Comparison of ENCODE assay signal across 20 mouse cellular contexts in the genomic region with DNA sequence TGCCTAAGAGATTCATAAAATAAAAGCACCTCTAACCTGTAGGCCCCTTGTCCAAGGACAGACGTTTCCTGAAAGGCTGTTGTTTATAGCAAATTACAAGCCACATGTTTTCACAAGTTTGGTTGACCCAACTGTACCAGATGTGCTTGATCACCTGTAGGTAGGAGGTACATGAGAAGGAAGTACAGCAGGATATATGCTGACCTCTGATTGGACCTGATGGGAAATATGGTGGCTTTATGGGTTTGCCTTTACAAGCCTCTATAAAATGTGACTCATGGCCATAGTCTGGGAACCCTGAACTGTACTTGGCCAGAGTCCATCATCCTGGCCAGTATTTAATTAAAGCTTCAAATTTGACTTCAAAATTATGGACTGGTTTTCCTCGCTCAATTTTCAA. TPM values are rescaled to one million over a fixed set of nuclear protein-coding genes. Genes with fewer than 3 reads are reported as not detected.
DNase-seq lines count a peak whose midpoint lies in the region; ATAC-seq and TF ChIP-seq lines count a peak whose summit lies in the region.
"Had no signal": no experiment of that assay in that cellular context is flagged by ENCODE, and none has a peak within 500 bp of the region (broad histone marks: within the 10 kb centered on the region; RNA-seq: fewer than 3 reads in every experiment).

No protein-coding gene starts in this region.

- no peak overlapping the region for H3K27ac ChIP-seq in kidney, embryonic 15.5 days
- H3K27ac ChIP-seq in intestine, embryonic 16.5 days (ENCODE audit: low read length), result no peak overlapping the region
- H3K27ac ChIP-seq in limb, embryonic 14.5 days (replicated peaks; ENCODE audit: low read depth, low read length), result no peak overlapping the region
- H3K27ac ChIP-seq: embryonic facial prominence, embryonic 12.5 days; heart, adult 2 months; heart, embryonic 15.5 days; hindbrain, embryonic 10.5 days; hindbrain, embryonic 14.5 days had no signal

- ATAC-seq in kidney, embryonic 15.5 days (replicated peaks; ENCODE audit: low FRiP score), result 0 out of 2 replicates have a peak, but pooled peaks have one; percentile 52
- peak; percentile 50; the same call in 1 of the 2 replicates for ATAC-seq in intestine, embryonic 16.5 days
- ATAC-seq in limb, embryonic 14.5 days (ENCODE audit: low FRiP score, low read depth), result peak; percentile 34; the same call in 1 of the 2 replicates
- ATAC-seq: forebrain, embryonic 16.5 days had no signal

- no peak for DNase-seq in kidney, postnatal 4 days
- peak; percentile 20 for DNase-seq in 416B (ENCODE audit: low read depth)
- DNase-seq in limb, embryonic 14.5 days (ENCODE audit: low spot score), result no peak
- DNase-seq in right cerebral cortex, postnatal 36 days (ENCODE audit: low spot score in 2 of 2), result no peak
- DNase-seq: adrenal gland, adult 2 months; adrenal gland, postnatal 25 days; cerebellum, adult 2 months; cerebellum, postnatal 10 days; gastrocnemius, postnatal 10 days; heart, adult 2 months had no signal

- no peaks in the 10 kb centered on the region for H3K9me3 ChIP-seq in kidney, embryonic 15.5 days (replicated peaks)
- no peaks in the 10 kb centered on the region for H3K9me3 ChIP-seq in intestine, embryonic 16.5 days (ENCODE audit: control insufficient read depth, low read length)
- H3K9me3 ChIP-seq in limb, embryonic 14.5 days (ENCODE audit: control insufficient read depth, low read length), result no peaks in the 10 kb centered on the region
- H3K9me3 ChIP-seq: embryonic facial prominence, embryonic 12.5 days; heart, embryonic 15.5 days; hindbrain, embryonic 10.5 days had no signal

- no peak overlapping the region for H3K9ac ChIP-seq in kidney, embryonic 15.5 days
- H3K9ac ChIP-seq in intestine, embryonic 16.5 days (ENCODE audit: low read depth, low read length), result no peak overlapping the region
- H3K9ac ChIP-seq in limb, embryonic 14.5 days (ENCODE audit: low read depth, low read length, severe bottlenecking), result no peak overlapping the region
- H3K9ac ChIP-seq: embryonic facial prominence, embryonic 12.5 days; heart, embryonic 15.5 days; hindbrain, embryonic 14.5 days had no signal

- no peak for TF ChIP-seq POLR2A in limb, embryonic 14.5 days (IDR thresholded peaks at IDR 0.05; ENCODE audit: borderline replicate concordance, extremely low read depth, insufficient read depth, insufficient read length)

- no peaks in the 10 kb centered on the region for H3K27me3 ChIP-seq in kidney, embryonic 15.5 days
- H3K27me3 ChIP-seq in intestine, embryonic 16.5 days (replicated peaks; ENCODE audit: control insufficient read depth, insufficient read depth, low read length), result no peaks in the 10 kb centered on the region
- no peaks in the 10 kb centered on the region for H3K27me3 ChIP-seq in limb, embryonic 14.5 days (ENCODE audit: control insufficient read depth, insufficient read depth, low read length)
- H3K27me3 ChIP-seq: embryonic facial prominence, embryonic 12.5 days; heart, embryonic 15.5 days had no signal

- H3K4me2 ChIP-seq in kidney, embryonic 15.5 days, result no peak overlapping the region
- H3K4me2 ChIP-seq in intestine, embryonic 16.5 days (ENCODE audit: low read depth, low read length), result no peak overlapping the region
- H3K4me2 ChIP-seq in limb, embryonic 14.5 days (replicated peaks; ENCODE audit: low read depth, low read length, severe bottlenecking), result no peak overlapping the region
- H3K4me2 ChIP-seq: embryonic facial prominence, embryonic 12.5 days; heart, embryonic 11.5 days; heart, embryonic 15.5 days; hindbrain, embryonic 14.5 days had no signal

- no peaks in the 10 kb centered on the region for H3K4me1 ChIP-seq in kidney, embryonic 15.5 days
- H3K4me1 ChIP-seq in intestine, embryonic 16.5 days (ENCODE audit: control insufficient read depth, insufficient read depth, low read length), result no peaks in the 10 kb centered on the region
- H3K4me1 ChIP-seq in limb, embryonic 14.5 days (ENCODE audit: control insufficient read depth, insufficient read depth, low read length), result 0 out of 2 replicates have a peak, but pooled peaks cover 4% of the 10 kb centered on the region
- H3K4me1 ChIP-seq: embryonic facial prominence, embryonic 12.5 days; heart, embryonic 15.5 days; hindbrain, embryonic 10.5 days had no signal

- WGBS in kidney, embryonic 15.5 days, result 43% methylated on average over 2 of the region's 2 CpGs
- 67% methylated on average over 2 of the region's 2 CpGs for WGBS in intestine, embryonic 16.5 days
- WGBS in limb, embryonic 14.5 days, result 22% methylated on average over 2 of the region's 2 CpGs

- no peak overlapping the region for H3K4me3 ChIP-seq in kidney, embryonic 15.5 days (replicated peaks)
- no peak overlapping the region for H3K4me3 ChIP-seq in intestine, embryonic 16.5 days (ENCODE audit: low read length)
- no peak overlapping the region for H3K4me3 ChIP-seq in limb, embryonic 14.5 days (replicated peaks; ENCODE audit: low read length)
- H3K4me3 ChIP-seq: embryonic facial prominence, embryonic 12.5 days; heart, adult 2 months; heart, embryonic 15.5 days; hindbrain, embryonic 10.5 days had no signal

- H3K36me3 ChIP-seq in kidney, embryonic 15.5 days, result no peaks in the 10 kb centered on the region
- no peaks in the 10 kb centered on the region for H3K36me3 ChIP-seq in intestine, embryonic 16.5 days (ENCODE audit: control insufficient read depth, insufficient read depth, low read length)
- H3K36me3 ChIP-seq in limb, embryonic 14.5 days (ENCODE audit: control insufficient read depth, insufficient read depth, low read length), result no peaks in the 10 kb centered on the region
- H3K36me3 ChIP-seq: embryonic facial prominence, embryonic 12.5 days; heart, embryonic 15.5 days; hindbrain, embryonic 10.5 days had no signal

RNA-seq across cellular contexts. Expression of a gene that starts 22.7 kb away (rescaled TPM):
- polyA plus RNA-seq in kidney, embryonic 15.5 days (2015; fragmentation: Nextera tagmentation; extraction: Ambion mirVana), result 0.05 TPM in 1 of 2 replicates, not detected in the other
- polyA plus RNA-seq in intestine, embryonic 16.5 days (2015; fragmentation: Nextera tagmentation; extraction: Ambion mirVana), result not detected in 2 replicates
- 0.03 TPM in 1 of 2 replicates, not detected in the other for polyA plus RNA-seq in limb, embryonic 14.5 days (2012; rRNA removed)
- polyA plus RNA-seq in limb, embryonic 14.5 days (2014; fragmentation: Nextera tagmentation; extraction: Ambion mirVana), result 0.08 and 0.17 TPM in 2 replicates
- polyA plus RNA-seq: adrenal gland, adult 2 months; cerebellum, adult 2 months; forebrain, embryonic 11.5 days; forebrain, embryonic 16.5 days; frontal cortex, adult 2 months; hindbrain, embryonic 10.5 days; hindbrain, embryonic 14.5 days had no signal

RNA-seq across cellular contexts. Expression of a gene that starts 23.0 kb away (rescaled TPM):
- polyA plus RNA-seq in kidney, embryonic 15.5 days (2015; fragmentation: Nextera tagmentation; extraction: Ambion mirVana), result not detected in 2 replicates
- not detected in 2 replicates for polyA plus RNA-seq in intestine, embryonic 16.5 days (2015; fragmentation: Nextera tagmentation; extraction: Ambion mirVana)
- not detected in 2 replicates for polyA plus RNA-seq in limb, embryonic 14.5 days (2012; rRNA removed)
- not detected in 2 replicates for polyA plus RNA-seq in limb, embryonic 14.5 days (2014; fragmentation: Nextera tagmentation; extraction: Ambion mirVana)
- polyA plus RNA-seq: adrenal gland, adult 2 months; cerebellum, adult 2 months; embryonic facial prominence, embryonic 12.5 days; forebrain, embryonic 11.5 days; forebrain, embryonic 16.5 days; frontal cortex, adult 2 months; heart, adult 2 months; heart, embryonic 11.5 days; heart, embryonic 15.5 days; hindbrain, embryonic 10.5 days; hindbrain, embryonic 14.5 days had no signal

RNA-seq across cellular contexts. Expression of a gene that starts 26.6 kb away (rescaled TPM):
- not detected in 2 replicates for polyA plus RNA-seq in kidney, embryonic 15.5 days (2015; fragmentation: Nextera tagmentation; extraction: Ambion mirVana)
- polyA plus RNA-seq in intestine, embryonic 16.5 days (2015; fragmentation: Nextera tagmentation; extraction: Ambion mirVana), result not detected in 2 replicates
- polyA plus RNA-seq in limb, embryonic 14.5 days (2012; rRNA removed), result not detected in 2 replicates
- not detected in 2 replicates for polyA plus RNA-seq in limb, embryonic 14.5 days (2014; fragmentation: Nextera tagmentation; extraction: Ambion mirVana)
- polyA plus RNA-seq: adrenal gland, adult 2 months; cerebellum, adult 2 months; embryonic facial prominence, embryonic 12.5 days; forebrain, embryonic 11.5 days; forebrain, embryonic 16.5 days; frontal cortex, adult 2 months; heart, adult 2 months; heart, embryonic 11.5 days; heart, embryonic 15.5 days; hindbrain, embryonic 10.5 days; hindbrain, embryonic 14.5 days had no signal
